Mouse (Mus musculus) midbrain, embryonic 10.5 days (tissue): Measurements from ENCODE around the gene Spint2. TPM values are rescaled to one million over a fixed set of nuclear protein-coding genes. Genes with fewer than 3 reads are reported as not detected.
A peak's percentile ranks its signal among the peaks of the same experiment; 100 is the strongest.

Experiments
- DNase-seq: peaks from one replicate; pipeline ENCODE4 v3.0.0-alpha.2; 2017; ENCODE audit warnings: low spot score
- H3K27ac ChIP-seq: fragments of 300-500 bp; sonication (generic); replicated peaks from 2 replicates; pipeline ENCODE4 v1.5.1; 2016; ENCODE audit warnings: mild to moderate bottlenecking
- H3K27me3 ChIP-seq: fragments of 300-500 bp; sonication (generic); 2 replicates; pipeline ENCODE4 v1.6.1; 2016; ENCODE audit warnings: low read depth, mild to moderate bottlenecking; ENCODE audit not compliant: poor library complexity, severe bottlenecking
- H3K36me3 ChIP-seq: fragments of 300-500 bp; sonication (generic); 2 replicates; pipeline ENCODE4 v1.6.1; 2016; ENCODE audit warnings: mild to moderate bottlenecking, moderate library complexity
- H3K4me1 ChIP-seq: fragments of 300-500 bp; sonication (generic); 2 replicates; pipeline ENCODE4 v1.6.1; 2016
- H3K4me3 ChIP-seq: fragments of 300-500 bp; sonication (generic); 2 replicates; pipeline ENCODE4 v1.5.1; 2016; ENCODE audit warnings: mild to moderate bottlenecking, moderate library complexity
- H3K9me3 ChIP-seq: fragments of 300-500 bp; sonication (generic); replicated peaks from 2 replicates; pipeline ENCODE4 v1.6.1; 2016; ENCODE audit warnings: mild to moderate bottlenecking
- WGBS: fragments of 180-500 bp; shearing (Covaris S2); methylation state at CpG from one replicate; pipeline ENCODE4 v1.1.7; 2016; 5-methylcytosine and 5-hydroxymethylcytosine counted together
- polyA plus RNA-seq: library from polyadenylated mRNA; unstranded; fragments of >200 nt; fragmentation: Nextera tagmentation; extraction: Ambion mirVana; gene quantifications from 2 replicates; pipeline ENCODE4 v1.2.1, GENCODE M21; 2016

Spint2 gene
- 20.5 and 20.8 TPM in 2 replicates for polyA plus RNA-seq

GRCm38 (mm10) chr7:29281201-29282073 lies at the start of gene Spint2:
Gene Spint2, minus strand, starts transcription at chr7:29281912.
- peaks cover 63% of the 10 kb centered on the region for H3K27me3 ChIP-seq
- under 1% methylated on average over 80 of the region's 80 CpGs for WGBS
- peak within 1 kb of the TSS; percentile 70 for H3K4me3 ChIP-seq
- H3K27ac ChIP-seq: peak within 1 kb of the TSS; percentile 79
- H3K9me3 ChIP-seq: no peaks in the 10 kb centered on the region
- H3K4me1 ChIP-seq: peaks cover 16% of the 10 kb centered on the region
- no peaks in the 10 kb centered on the region for H3K36me3 ChIP-seq
- DNase-seq: peak; percentile 56

GRCm38 (mm10) chr7:29328984-29329383 lies 47.3 kb upstream of the Spint2 start:
- H3K27me3 ChIP-seq: no peaks in the 10 kb centered on the region
- peaks cover 73% of the 10 kb centered on the region for H3K36me3 ChIP-seq
- no peak overlapping the region for H3K27ac ChIP-seq
- WGBS: 90% methylated on average over 16 of the region's 16 CpGs
- H3K9me3 ChIP-seq: no peaks in the 10 kb centered on the region
- DNase-seq: no peak
- peaks cover 3% of the 10 kb centered on the region for H3K4me1 ChIP-seq
- H3K4me3 ChIP-seq: no peak overlapping the region

- WGBS: 92% methylated on average over 6 of the region's 6 CpGs
- Histone ChIP-seq H3K4me3 (no peak overlapping the region), H3K27me3 (no peaks in the 10 kb centered on the region), H3K9me3 (no peaks in the 10 kb centered on the region), H3K36me3 (peaks cover 76% of the 10 kb centered on the region), H3K4me1 (peaks cover 1% of the 10 kb centered on the region), H3K27ac (no peak overlapping the region)
- DNase-seq: no peak
Measured at GRCm38 (mm10) chr7:29327087-29327486, 45.4 kb upstream of the Spint2 start.

- H3K4me1 ChIP-seq: peaks cover 74% of the 10 kb centered on the region
- no peaks in the 10 kb centered on the region for H3K27me3 ChIP-seq
- 8% methylated on average over 19 of the region's 19 CpGs for WGBS
Measured at GRCm38 (mm10) chr7:29319337-29320307, 37.9 kb upstream of the Spint2 start.

DNA sequence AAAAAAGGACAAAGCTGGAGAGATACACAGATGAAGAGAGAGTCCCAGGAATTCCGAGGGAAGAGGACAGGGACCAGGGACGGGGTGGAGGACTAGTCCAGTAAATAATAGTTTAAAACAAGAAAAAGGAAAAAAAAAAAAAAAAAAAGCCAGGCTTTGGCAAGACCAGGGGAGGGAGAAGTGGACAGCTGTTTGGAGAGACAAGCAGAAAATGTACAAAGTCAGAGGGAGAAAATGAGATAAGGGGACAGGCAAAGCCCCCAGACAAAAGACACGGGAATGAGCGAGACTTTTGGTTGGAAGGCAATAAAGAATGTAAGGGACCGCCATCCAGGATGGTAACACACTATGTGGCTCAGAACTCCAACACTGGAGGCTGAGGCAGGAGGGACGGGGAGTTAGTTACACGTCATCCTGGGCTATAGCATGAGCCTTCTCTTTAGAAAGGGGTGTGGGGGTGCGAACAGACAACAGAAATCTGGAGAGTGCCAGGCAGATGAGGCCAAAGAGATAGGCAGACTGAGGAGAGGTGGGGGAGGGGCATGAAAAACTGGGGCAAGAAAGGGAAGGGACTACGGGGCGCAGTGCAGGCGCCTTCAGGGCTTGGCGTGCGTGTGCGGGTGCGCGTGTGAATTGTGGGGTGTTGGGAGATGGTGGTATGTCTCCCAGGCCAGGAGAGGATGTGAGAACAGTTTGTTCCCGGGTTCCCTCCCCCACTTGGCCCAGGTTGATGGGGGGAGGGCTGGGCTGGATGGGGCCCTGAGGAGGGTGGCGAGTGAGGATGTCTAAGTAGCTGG lies 36.6 kb upstream of the Spint2 start:
- H3K27ac ChIP-seq: peak overlapping the region; percentile 94
- no peaks in the 10 kb centered on the region for H3K27me3 ChIP-seq
- H3K36me3 ChIP-seq: peaks cover 42% of the 10 kb centered on the region
- peak overlapping the region; percentile 51 for H3K4me3 ChIP-seq
- WGBS: 1% methylated on average over 18 of the region's 18 CpGs
- H3K4me1 ChIP-seq: peaks cover 87% of the 10 kb centered on the region
- H3K9me3 ChIP-seq: no peaks in the 10 kb centered on the region
- DNase-seq: peak; percentile 64

More at GRCm38 (mm10) chr7:29319337-29320307, 37.9 kb upstream of the Spint2 start:
- Histone ChIP-seq H3K36me3 (peaks cover 40% of the 10 kb centered on the region), H3K27ac (peak overlapping the region; percentile 94), H3K9me3 (no peaks in the 10 kb centered on the region), H3K4me3 (peak overlapping the region; percentile 51)
- peak; percentile 52 for DNase-seq

- no peaks in the 10 kb centered on the region for H3K9me3 ChIP-seq
- peaks cover 42% of the 10 kb centered on the region for H3K36me3 ChIP-seq
- H3K4me1 ChIP-seq: peaks cover 95% of the 10 kb centered on the region
- H3K27ac ChIP-seq: peak overlapping the region; percentile 94
- 0 out of 2 replicates have a peak, but pooled peaks cover 4% of the 10 kb centered on the region for H3K27me3 ChIP-seq
- peak; percentile 93 for DNase-seq
- H3K4me3 ChIP-seq: peak overlapping the region; percentile 51
- WGBS: 0% methylated on average over 2 of the region's 2 CpGs
Measured at GRCm38 (mm10) chr7:29317558-29317957, 35.8 kb upstream of the Spint2 start.

DNA sequence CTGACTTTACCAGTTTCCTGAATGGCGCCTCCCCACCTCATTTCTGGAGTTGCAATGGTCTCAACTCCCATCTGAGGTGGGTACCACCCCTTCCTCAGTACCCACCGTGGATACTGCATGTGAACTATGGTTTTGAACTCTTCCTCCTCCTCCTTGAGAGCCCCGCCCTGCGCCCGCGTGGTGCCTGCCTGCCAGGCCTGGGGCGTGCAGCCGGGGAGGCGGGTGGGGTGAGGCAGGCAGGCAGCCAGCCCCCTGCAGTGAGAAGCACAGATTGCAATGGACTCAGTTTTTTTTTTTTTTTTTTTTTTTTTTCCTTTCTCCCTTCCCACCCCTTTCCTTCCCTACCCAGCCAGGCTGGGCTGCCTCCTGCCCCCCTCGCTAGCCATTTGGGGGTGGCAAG lies 35.3 kb upstream of the Spint2 start:
- Histone ChIP-seq H3K4me1 (peaks cover 98% of the 10 kb centered on the region), H3K4me3 (peak overlapping the region; percentile 51), H3K27ac (peak overlapping the region; percentile 94), H3K36me3 (peaks cover 48% of the 10 kb centered on the region), H3K9me3 (no peaks in the 10 kb centered on the region), H3K27me3 (0 out of 2 replicates have a peak, but pooled peaks cover 4% of the 10 kb centered on the region)
- 4% methylated on average over 10 of the region's 10 CpGs for WGBS
- peak; percentile 69 for DNase-seq

- Histone ChIP-seq H3K27ac (peak overlapping the region; percentile 94), H3K9me3 (no peaks in the 10 kb centered on the region), H3K4me3 (0 out of 2 replicates have a peak overlapping the region, but pooled peaks have one; percentile 1), H3K36me3 (peaks cover 52% of the 10 kb centered on the region), H3K27me3 (peaks cover 7% of the 10 kb centered on the region), H3K4me1 (peaks cover 93% of the 10 kb centered on the region)
- no peak for DNase-seq
- 61% methylated on average over 17 of the region's 17 CpGs for WGBS
Measured at GRCm38 (mm10) chr7:29316137-29316734, 34.5 kb upstream of the Spint2 start.

- Histone ChIP-seq H3K4me1 (peaks cover 94% of the 10 kb centered on the region), H3K4me3 (peak overlapping the region; percentile 26), H3K27ac (peak overlapping the region; percentile 94), H3K36me3 (peaks cover 62% of the 10 kb centered on the region), H3K9me3 (no peaks in the 10 kb centered on the region), H3K27me3 (peaks cover 19% of the 10 kb centered on the region)
- DNase-seq: peak; percentile 82
- 65% methylated on average over 13 of the region's 13 CpGs for WGBS
Measured at GRCm38 (mm10) chr7:29314844-29315628, 33.3 kb upstream of the Spint2 start.

DNA sequence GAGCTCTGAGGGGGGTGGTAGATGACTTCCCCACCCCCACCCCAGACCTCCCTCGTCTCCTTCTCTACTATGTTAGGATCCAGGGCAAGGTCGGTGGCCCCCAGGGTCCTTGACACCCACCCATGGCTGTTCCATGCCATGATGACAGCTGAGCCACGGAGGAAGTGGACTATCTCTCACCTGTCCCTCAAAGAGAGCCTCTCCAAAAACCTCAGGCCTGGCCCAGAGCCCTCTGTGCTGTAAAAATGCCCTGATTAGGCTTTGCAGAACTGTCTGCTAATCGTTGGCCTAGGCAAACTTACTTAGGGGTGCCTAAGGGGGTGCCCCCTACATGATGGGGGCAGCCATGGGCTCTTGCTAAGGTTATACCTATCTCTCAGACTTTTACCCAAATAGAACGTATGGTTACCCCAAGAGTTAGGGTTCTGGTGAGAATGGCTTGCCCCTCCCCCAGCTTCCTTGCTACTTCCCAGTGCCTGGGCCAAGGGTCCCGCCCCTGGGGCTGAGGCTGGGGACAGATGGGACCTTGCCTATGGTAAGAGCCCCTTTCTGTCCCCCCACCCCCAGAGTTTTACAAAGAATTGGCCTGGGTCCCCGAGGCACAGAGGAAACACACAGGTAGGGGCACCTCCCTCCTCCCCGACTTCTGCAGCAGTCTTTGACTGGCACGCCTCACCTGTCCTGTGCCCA lies 32.0 kb upstream of the Spint2 start:
- H3K36me3 ChIP-seq: peaks cover 63% of the 10 kb centered on the region
- WGBS: 47% methylated on average over 9 of the region's 9 CpGs
- peaks cover 31% of the 10 kb centered on the region for H3K27me3 ChIP-seq
- H3K4me3 ChIP-seq: peak overlapping the region; percentile 2; the same call in 1 of the 2 replicates
- H3K27ac ChIP-seq: 0 out of 2 replicates have a peak overlapping the region, but pooled peaks have one; percentile 39
- H3K4me1 ChIP-seq: peaks cover 94% of the 10 kb centered on the region
- no peak for DNase-seq
- no peaks in the 10 kb centered on the region for H3K9me3 ChIP-seq
